Mouse (Mus musculus) left cerebral cortex, adult 6 months (tissue): Measurements from ENCODE around the gene Kctd21. TPM values are rescaled to one million over a fixed set of nuclear protein-coding genes. Genes with fewer than 3 reads are reported as not detected.

ENCODE experiments used
- long read RNA-seq, 2 experiments: library from polyadenylated mRNA; unstranded; transcript quantifications; one replicate each; pipeline ENCODE4 v2.0.0; 2019 to 2020
- polyA plus RNA-seq: library from polyadenylated mRNA; unstranded; fragments of <200 nt; fragmentation: Nextera tagmentation; gene quantifications from 2 replicates; pipeline ENCODE4 v1.2.3, GENCODE M21; 2021

The Kctd21 gene
- 4.0 and 4.4 TPM in 2 replicates for polyA plus RNA-seq
- long read RNA-seq, experiment 1, transcript Kctd21-201 (2 exons, 2,966 nt): major isoform, 28 of 40 reads
- long read RNA-seq, experiment 1, partial matches to known transcripts: 7 of 40 reads
- long read RNA-seq, experiment 1, other reads (novel, unspliced or antisense): 5 of 40 reads
- long read RNA-seq, experiment 2, partial matches to known transcripts: 4 of 4 reads
- long read RNA-seq, experiment 2, other reads (novel, unspliced or antisense): 0 of 4 reads

GRCm38 (mm10) chr7:97331726-97332666 lies at the start of gene Kctd21, which contains the start of gene Usp35:
Gene Kctd21 (plus strand): TSS chr7:97332327.
Gene Usp35 (minus strand): TSS chr7:97332020.

Other genes with a start within 250 kb of the Kctd21 start
- gene Usp35, start 307 bp upstream of the Kctd21 start, polyA plus RNA-seq: 1.7 and 3.6 TPM in 2 replicates
- gene Alg8, start 39.3 kb downstream of the Kctd21 start, polyA plus RNA-seq: 7.1 and 7.8 TPM in 2 replicates
- 527 and 644 TPM in 2 replicates for gene Ndufc2, start 67.7 kb downstream of the Kctd21 start, polyA plus RNA-seq
- gene Thrsp, start 85.4 kb downstream of the Kctd21 start, polyA plus RNA-seq: 78.6 and 101 TPM in 2 replicates
- 3.6 and 4.5 TPM in 2 replicates for gene Kctd14, start 119.0 kb downstream of the Kctd21 start, polyA plus RNA-seq
- gene Ints4, start 148.6 kb downstream of the Kctd21 start, polyA plus RNA-seq: 14.3 and 23.2 TPM in 2 replicates
- gene Aamdc, start 247.2 kb downstream of the Kctd21 start, polyA plus RNA-seq: 113 and 117 TPM in 2 replicates
- gene Rsf1, start 247.6 kb downstream of the Kctd21 start, polyA plus RNA-seq: 8.6 and 14.7 TPM in 2 replicates